Comparison of ENCODE assay signal across 10 mouse cellular contexts in genomic region chr7:51264166-51264565, GRCm38 (mm10).
"Had no signal": no experiment of that assay in that cellular context is flagged by ENCODE, and none has a peak within 500 bp of the region (broad histone marks: within the 10 kb centered on the region; RNA-seq: fewer than 3 reads in every experiment).

No protein-coding gene starts in this region.

- H3K4me2 ChIP-seq: kidney, embryonic 15.5 days; limb, embryonic 13.5 days; neural tube, embryonic 12.5 days had no signal

- H3K9ac ChIP-seq: kidney, embryonic 15.5 days; limb, embryonic 13.5 days; liver, embryonic 14.5 days; neural tube, embryonic 12.5 days had no signal

- H3K27ac ChIP-seq: kidney, embryonic 15.5 days; limb, embryonic 13.5 days; liver, embryonic 14.5 days; neural tube, embryonic 12.5 days had no signal

- H3K4me1 ChIP-seq: kidney, embryonic 15.5 days; limb, embryonic 13.5 days; neural tube, embryonic 12.5 days had no signal

- H3K27me3 ChIP-seq: kidney, embryonic 15.5 days; limb, embryonic 13.5 days; neural tube, embryonic 12.5 days had no signal

- H3K4me3 ChIP-seq: kidney, embryonic 15.5 days; limb, embryonic 13.5 days; neural tube, embryonic 12.5 days had no signal

- H3K36me3 ChIP-seq: kidney, embryonic 15.5 days; limb, embryonic 13.5 days; neural tube, embryonic 12.5 days had no signal

- H3K9me3 ChIP-seq: kidney, embryonic 15.5 days; limb, embryonic 13.5 days; neural tube, embryonic 12.5 days had no signal

- DNase-seq: kidney, adult 2 months; kidney, postnatal 14 days; left cerebral cortex, postnatal 4 days; lung, adult 18-20 months; right cerebral cortex, postnatal 25 days; thymus, postnatal 4 days had no signal
